Mouse (Mus musculus) olfactory bulb, adult 2 months (tissue): ENCODE measurements around the gene Gldc. TPM values are rescaled to one million over a fixed set of nuclear protein-coding genes. Genes with fewer than 3 reads are reported as not detected.

Experiments used
- H3K27ac ChIP-seq: fragments of 200-500 bp; 2 replicates; pipeline ENCODE4 v1.5.1; 2012; ENCODE audit warnings: low read depth, low read length; ENCODE audit not compliant: insufficient read depth
- H3K4me1 ChIP-seq: fragments of 200-500 bp; 2 replicates; pipeline ENCODE4 v1.6.1; 2012; ENCODE audit warnings: low read length; ENCODE audit not compliant: control insufficient read depth, insufficient read depth
- H3K4me3 ChIP-seq: fragments of 200-500 bp; 2 replicates; pipeline ENCODE4 v1.5.1; 2012; ENCODE audit warnings: mild to moderate bottlenecking, low read depth, low read length, moderate library complexity; ENCODE audit not compliant: insufficient read depth
- CTCF ChIP-seq: fragments of 200-500 bp; IDR thresholded peaks from 2 replicates; pipeline ENCODE4 v1.5.1; 2012; ENCODE audit warnings: low read depth, mild to moderate bottlenecking, low read length, moderate library complexity; ENCODE audit not compliant: insufficient read depth
- POLR2A ChIP-seq: fragments of 200-500 bp; IDR thresholded peaks from 2 replicates; pipeline ENCODE4 v1.6.1; 2012; ENCODE audit warnings: mild to moderate bottlenecking, low read depth, low read length, moderate library complexity; ENCODE audit not compliant: insufficient read depth
- WGBS: fragments of 180-500 bp; shearing (Covaris S2); methylation state at CpG from one replicate; pipeline ENCODE4 v1.1.7; 2018; 5-methylcytosine and 5-hydroxymethylcytosine counted together
- polyA plus RNA-seq: library from polyadenylated mRNA; stranded (reverse); fragments of >200 nt; gene quantifications from 2 replicates; pipeline ENCODE4 v1.2.4, GENCODE M21; 2012; ENCODE audit warnings: low replicate concordance; ENCODE audit not compliant: missing spikeins, insufficient read depth, insufficient read length

The Gldc gene
- polyA plus RNA-seq, 1 experiment: not detected

DNA sequence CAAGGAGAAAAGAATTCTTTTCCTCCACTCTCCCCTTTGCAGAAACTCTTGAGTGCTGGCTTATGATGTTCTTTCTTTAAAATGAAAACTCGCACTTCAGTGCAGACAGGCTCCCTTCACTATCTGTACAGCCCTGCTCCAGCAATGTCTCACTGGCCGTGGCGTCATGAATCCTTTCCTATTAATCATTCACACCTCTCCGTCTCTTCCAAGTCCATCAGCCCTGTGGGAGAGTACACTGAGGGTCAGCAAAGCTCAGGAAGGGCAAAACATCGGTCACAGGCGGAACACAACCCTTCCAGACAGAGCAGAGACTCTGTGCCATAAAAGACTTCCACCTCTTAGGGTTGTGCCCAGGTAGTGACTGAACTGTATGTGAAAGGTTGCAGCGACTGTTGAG is 26.9 kb upstream of the Gldc start:
- no peak overlapping the region for H3K27ac ChIP-seq
- no peak overlapping the region for H3K4me3 ChIP-seq
- TF ChIP-seq CTCF (no peak), POLR2A (no peak)
- no peaks in the 10 kb centered on the region for H3K4me1 ChIP-seq
- WGBS: 95% methylated on average over 7 of the region's 7 CpGs

DNA sequence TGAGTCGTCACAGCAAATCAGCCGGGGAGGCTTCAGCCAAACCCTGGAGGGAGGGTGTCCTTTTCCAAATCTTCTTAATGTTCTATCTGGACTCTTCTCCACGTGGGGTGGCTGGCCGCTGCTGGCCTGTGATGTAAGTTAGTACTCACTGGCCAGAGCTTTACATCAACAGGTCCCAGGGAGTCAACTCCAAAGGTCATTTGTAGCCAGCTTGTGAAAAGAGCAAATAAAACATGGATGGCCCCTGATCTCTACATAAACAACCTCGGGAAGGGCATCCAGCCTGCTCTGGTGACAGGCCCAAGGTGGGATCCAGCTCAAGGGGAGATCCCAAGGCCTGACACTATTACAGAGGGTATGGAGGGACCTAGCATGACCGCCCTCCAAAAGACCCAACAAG is 19.8 kb upstream of the Gldc start:
- 90% methylated on average over 6 of the region's 6 CpGs for WGBS
- Histone ChIP-seq H3K4me3 (no peak overlapping the region), H3K27ac (no peak overlapping the region), H3K4me1 (no peaks in the 10 kb centered on the region)
- TF ChIP-seq CTCF (no peak), POLR2A (no peak)

DNA sequence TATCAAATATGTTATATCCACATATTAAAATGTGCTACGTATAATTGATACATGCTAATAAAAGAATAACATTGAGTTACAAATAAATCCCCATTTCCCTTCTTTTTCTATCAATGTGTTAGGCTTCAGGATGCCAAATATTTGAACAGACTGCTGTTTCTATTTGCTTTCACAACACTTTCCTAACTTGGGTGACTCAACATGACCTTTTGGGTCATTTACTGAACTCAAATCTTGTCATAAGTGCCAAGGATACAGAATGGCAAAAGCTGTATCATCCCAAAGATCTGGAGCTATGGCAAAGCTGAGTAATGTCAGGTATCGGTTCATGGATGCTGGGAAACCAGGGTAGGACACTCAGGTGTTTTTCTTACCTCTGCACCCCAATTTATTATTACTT is 12.0 kb upstream of the Gldc start:
- 94% methylated on average over 2 of the region's 2 CpGs for WGBS
- no peaks in the 10 kb centered on the region for H3K4me1 ChIP-seq
- TF ChIP-seq POLR2A: no peak
- no peak for TF ChIP-seq CTCF
- no peak overlapping the region for H3K27ac ChIP-seq
- H3K4me3 ChIP-seq: no peak overlapping the region

DNA sequence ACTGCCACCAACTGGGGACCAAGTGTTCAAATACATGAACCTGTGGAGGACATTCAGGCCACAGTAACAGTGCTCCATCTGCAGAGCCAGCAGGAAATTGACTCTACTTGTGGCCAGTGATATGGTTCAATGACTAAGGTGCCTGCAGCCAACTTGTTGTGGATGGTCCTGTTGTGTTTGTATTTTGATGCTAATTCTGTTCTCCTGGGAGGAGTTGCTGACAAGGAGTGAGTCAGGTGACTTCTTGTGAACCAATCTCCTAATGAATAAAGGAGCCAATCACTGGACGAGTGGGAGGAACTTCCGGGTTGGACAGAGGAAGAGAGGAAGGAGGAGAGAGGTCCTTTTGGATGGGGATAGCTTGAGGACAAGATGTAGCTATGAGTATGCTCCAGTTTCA is 10.3 kb upstream of the Gldc start:
- no peaks in the 10 kb centered on the region for H3K4me1 ChIP-seq
- 91% methylated on average over 2 of the region's 2 CpGs for WGBS
- no peak overlapping the region for H3K4me3 ChIP-seq
- no peak overlapping the region for H3K27ac ChIP-seq
- TF ChIP-seq POLR2A (no peak), CTCF (no peak)

DNA sequence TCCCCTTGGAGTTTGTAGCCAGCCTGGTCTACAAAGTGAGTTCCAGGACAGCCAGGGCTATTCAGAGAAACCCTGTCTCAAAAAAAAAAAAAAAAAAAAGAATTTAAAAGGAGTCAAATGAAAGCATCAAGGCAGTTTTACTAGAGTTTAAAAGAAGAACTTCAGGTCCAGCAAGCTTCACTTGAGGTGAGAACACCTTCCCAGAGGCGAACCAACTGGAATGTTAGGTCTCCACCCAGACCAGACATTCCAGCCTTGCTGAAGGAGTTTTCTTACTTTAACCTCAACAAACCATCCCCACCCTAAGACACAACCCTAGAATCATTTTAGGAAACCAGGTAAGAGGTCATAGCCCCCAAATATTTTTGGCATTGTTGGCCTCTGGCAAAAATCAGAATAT is 4.8 kb upstream of the Gldc start:
- Histone ChIP-seq H3K27ac (no peak overlapping the region), H3K4me3 (no peak overlapping the region), H3K4me1 (peaks cover 6% of the 10 kb centered on the region)
- WGBS: 93% methylated on average over 1 of the region's 1 CpGs
- TF ChIP-seq POLR2A (no peak), CTCF (no peak)

DNA sequence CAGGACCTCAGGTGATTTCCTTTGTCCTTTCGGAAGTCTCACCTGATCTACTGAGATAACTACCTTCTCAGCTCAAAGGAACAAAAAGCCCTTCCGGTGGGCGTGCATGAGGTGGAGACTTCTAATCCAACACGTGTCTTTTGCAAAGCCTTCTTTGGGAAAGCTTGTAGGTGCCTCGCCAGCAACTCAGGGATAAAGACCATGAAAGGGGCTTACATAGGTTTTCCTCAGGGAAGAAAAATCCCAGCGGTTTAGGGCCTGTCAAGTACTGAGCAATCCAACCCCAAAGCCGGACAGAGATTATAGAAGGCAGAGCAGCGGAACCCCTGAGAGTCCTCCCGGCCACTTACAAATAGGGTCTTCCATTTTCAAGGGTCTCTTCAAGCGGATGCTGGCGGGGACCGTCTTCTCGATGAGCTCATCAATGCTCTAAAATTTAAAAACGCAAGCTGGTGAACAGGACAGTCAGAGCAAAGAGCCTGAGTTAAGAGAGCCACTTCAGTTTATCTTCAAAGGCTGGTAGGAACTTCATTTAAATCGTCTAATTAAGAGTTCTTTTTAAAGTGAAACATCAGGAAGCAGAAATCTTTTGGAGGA is 1.1 kb downstream of the Gldc start:
- 26% methylated on average over 15 of the region's 15 CpGs for WGBS

DNA sequence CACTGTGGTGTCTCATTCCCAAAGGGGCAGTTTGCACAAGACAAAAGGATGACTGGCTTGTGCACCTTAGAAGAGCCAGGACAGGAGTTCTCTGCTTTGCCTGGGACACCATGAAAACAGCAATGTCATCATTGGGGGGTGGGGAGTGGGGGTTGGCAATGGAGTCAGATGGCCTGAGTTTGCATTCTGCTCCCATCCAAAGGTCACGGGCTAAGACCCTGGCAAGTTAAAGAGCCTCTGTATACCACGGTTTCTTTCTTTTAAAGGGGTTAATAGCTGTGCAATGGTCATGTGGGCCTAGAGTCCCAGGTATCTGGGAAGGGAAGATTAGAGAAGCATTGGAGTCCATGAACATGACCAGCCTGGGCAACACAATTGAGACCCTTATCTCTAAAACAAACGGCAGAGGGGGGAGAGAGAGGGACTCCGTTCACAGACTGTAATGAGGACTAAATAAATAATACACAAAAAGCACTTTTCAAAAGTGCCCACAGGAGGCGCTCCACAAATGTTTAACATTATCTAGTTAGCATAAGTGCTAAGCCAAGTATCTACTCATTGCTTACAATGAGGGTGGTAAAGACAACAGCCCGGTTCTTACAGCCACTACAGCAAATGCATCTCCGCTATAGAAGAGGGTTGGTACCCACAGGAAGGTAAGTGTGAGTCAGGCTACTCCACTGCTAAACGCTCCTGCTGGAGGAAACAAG is 3.7 kb downstream of the Gldc start:
- H3K4me3 ChIP-seq: no peak overlapping the region
- TF ChIP-seq CTCF (no peak), POLR2A (no peak)

More for the DNA sequence above, 1.1 kb downstream of the Gldc start:
- H3K4me1 ChIP-seq: peaks cover 11% of the 10 kb centered on the region
- TF ChIP-seq POLR2A: no peak
- no peak overlapping the region for H3K27ac ChIP-seq
- H3K4me3 ChIP-seq: peak overlapping the region; percentile 19; the same call in 1 of the 2 replicates

DNA sequence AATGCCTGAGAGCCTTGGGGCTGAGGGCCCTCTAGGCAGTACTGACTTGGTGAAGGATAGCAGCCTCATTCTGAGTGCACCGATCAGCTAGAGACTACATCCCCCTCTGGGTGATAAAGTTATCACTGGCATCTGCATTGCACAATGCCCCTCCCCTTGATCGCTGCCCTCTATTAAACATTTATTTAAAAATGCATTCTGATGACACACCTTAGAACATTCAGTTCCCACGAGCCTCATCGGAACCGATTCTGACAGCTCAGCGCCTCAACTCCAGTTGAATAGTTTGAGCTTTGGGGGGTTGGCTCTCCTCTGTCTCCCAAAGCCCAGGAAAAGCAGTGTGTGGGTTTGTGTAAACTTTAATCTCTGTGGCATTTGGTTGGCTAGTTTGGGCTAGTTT is 4.9 kb downstream of the Gldc start:
- TF ChIP-seq POLR2A (no peak), CTCF (no peak)
- Histone ChIP-seq H3K4me1 (peaks cover 8% of the 10 kb centered on the region), H3K4me3 (no peak overlapping the region), H3K27ac (no peak overlapping the region)
- WGBS: 77% methylated on average over 6 of the region's 6 CpGs

More for the DNA sequence above, 3.7 kb downstream of the Gldc start:
- 85% methylated on average over 8 of the region's 8 CpGs for WGBS
- peaks cover 11% of the 10 kb centered on the region for H3K4me1 ChIP-seq
- no peak overlapping the region for H3K27ac ChIP-seq

DNA sequence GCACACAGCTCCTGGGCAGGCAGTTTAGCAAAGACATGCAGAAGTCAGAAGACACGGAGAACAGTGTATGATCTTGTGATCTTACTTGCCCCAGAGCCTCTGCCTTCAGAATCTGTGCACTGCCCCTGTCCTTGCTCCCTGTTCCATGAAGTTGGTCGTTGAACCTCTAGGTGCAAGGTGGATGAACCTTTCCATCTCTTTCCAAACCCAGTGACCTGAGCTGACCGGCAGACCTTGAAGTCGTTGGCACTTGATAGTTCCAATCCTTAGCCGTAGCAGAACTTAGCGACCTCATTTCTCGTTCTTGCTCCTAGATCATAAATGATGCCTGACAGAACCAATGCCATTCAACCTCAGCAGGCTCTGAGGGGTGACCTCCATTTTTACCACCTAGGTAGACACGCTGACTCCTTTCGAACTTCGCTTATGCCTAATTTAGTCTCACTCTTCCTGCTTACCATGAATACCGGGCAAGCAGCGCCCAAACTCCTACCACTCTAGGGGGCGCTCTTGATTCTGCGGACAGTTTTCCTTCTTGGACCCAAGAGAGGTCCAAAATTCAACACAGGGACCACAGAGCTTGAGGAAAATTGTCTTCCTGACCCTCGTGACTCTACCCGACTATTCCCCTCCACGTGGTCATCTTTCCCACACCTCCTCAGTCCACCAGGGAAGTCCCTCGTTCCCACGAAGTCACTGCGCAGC is 8.3 kb downstream of the Gldc start:
- no peaks in the 10 kb centered on the region for H3K4me1 ChIP-seq
- TF ChIP-seq CTCF (no peak), POLR2A (no peak)
- no peak overlapping the region for H3K4me3 ChIP-seq
- WGBS: 93% methylated on average over 20 of the region's 20 CpGs
- no peak overlapping the region for H3K27ac ChIP-seq
